Mouse (Mus musculus) E14TG2a.4 (cell line): ENCODE measurements around the gene Zfand3.

Source experiments
- CTCF ChIP-seq: conservative IDR thresholded peaks from 2 replicates; pipeline ENCODE4 v1.5.1; 2014; ENCODE audit warnings: low read length
- NANOG ChIP-seq: IDR thresholded peaks from 2 replicates; pipeline ENCODE4 v1.6.1; 2014; ENCODE audit warnings: borderline replicate concordance, low read length, mixed read lengths
- POU5F1 ChIP-seq: IDR thresholded peaks from 2 replicates; pipeline ENCODE4 v1.6.1; 2014; ENCODE audit warnings: low read length, borderline replicate concordance

GRCm38 (mm10) chr17:30255928-30256560 is 251.5 kb downstream of the Zfand3 start:
- TF ChIP-seq CTCF (no peak), POU5F1 (no peak), NANOG (no peak)
